Comparison of ENCODE assay signal across 8 mouse cellular contexts in the genomic region with DNA sequence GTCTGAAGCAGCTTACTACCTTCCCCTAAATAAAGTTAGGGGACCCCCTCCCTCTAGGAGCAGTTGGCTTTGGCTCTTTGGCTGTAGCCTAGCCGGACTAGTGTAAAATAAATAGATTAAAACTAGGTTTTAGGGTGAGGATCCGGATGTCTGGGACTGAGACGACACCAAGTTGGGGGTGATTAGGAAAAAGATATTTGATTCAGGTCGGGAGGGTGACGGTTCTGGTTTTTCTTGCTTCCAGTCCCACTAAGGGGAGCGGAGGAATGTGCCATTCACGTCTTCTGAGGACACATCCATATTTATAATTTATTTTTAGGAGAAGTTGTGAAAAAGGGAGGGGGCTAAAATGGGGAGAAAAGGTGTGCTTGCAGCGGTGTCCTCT.
DNase-seq lines count a peak whose midpoint lies in the region; ATAC-seq and TF ChIP-seq lines count a peak whose summit lies in the region.

No protein-coding gene starts in this region.

- H3K4me2 ChIP-seq in kidney, postnatal 0 days (ENCODE audit: low read length), result peak overlapping the region; percentile 100
- H3K4me2 ChIP-seq in embryonic facial prominence, embryonic 14.5 days (ENCODE audit: low read depth, low read length), result peak overlapping the region; percentile 97
- H3K4me2 ChIP-seq in intestine, embryonic 14.5 days (ENCODE audit: low read length), result peak overlapping the region; percentile 81
- peak overlapping the region; percentile 99 for H3K4me2 ChIP-seq in midbrain, postnatal 0 days (ENCODE audit: low read depth, low read length, poor library complexity, severe bottlenecking)

- H3K36me3 ChIP-seq in kidney, postnatal 0 days (ENCODE audit: insufficient read depth, low read length), result no peaks in the 10 kb centered on the region
- H3K36me3 ChIP-seq in embryonic facial prominence, embryonic 14.5 days (ENCODE audit: control insufficient read depth, insufficient read depth, low read length), result no peaks in the 10 kb centered on the region
- no peaks in the 10 kb centered on the region for H3K36me3 ChIP-seq in intestine, embryonic 14.5 days (ENCODE audit: control insufficient read depth, insufficient read depth, low read length)
- no peaks in the 10 kb centered on the region for H3K36me3 ChIP-seq in midbrain, postnatal 0 days (ENCODE audit: insufficient read depth, low read length)

- H3K4me3 ChIP-seq in kidney, postnatal 0 days (replicated peaks; ENCODE audit: low read depth, low read length), result peak overlapping the region; percentile 86
- H3K4me3 ChIP-seq in embryonic facial prominence, embryonic 14.5 days (ENCODE audit: low read depth, low read length), result peak overlapping the region; percentile 77
- H3K4me3 ChIP-seq in intestine, embryonic 14.5 days (ENCODE audit: low read depth, low read length), result peak overlapping the region; percentile 74
- peak overlapping the region; percentile 80 for H3K4me3 ChIP-seq in midbrain, postnatal 0 days (ENCODE audit: low read depth, low read length)

- H3K27ac ChIP-seq in kidney, postnatal 0 days, result no peak overlapping the region
- no peak overlapping the region; the same call in 1 of the 2 replicates for H3K27ac ChIP-seq in embryonic facial prominence, embryonic 14.5 days (replicated peaks; ENCODE audit: low read depth, low read length)
- no peak overlapping the region for H3K27ac ChIP-seq in intestine, embryonic 14.5 days (ENCODE audit: low read depth)
- no peak overlapping the region for H3K27ac ChIP-seq in midbrain, postnatal 0 days (ENCODE audit: low read depth, low read length)

- no peak for ATAC-seq in kidney, postnatal 0 days (replicated peaks; ENCODE audit: low FRiP score, low read depth)
- ATAC-seq in embryonic facial prominence, embryonic 14.5 days (ENCODE audit: low read depth), result no peak
- ATAC-seq in intestine, embryonic 14.5 days (replicated peaks; ENCODE audit: low FRiP score, low TSS enrichment, low read depth), result no peak
- no peak for ATAC-seq in midbrain, postnatal 0 days (ENCODE audit: low FRiP score)

- no peaks in the 10 kb centered on the region for H3K27me3 ChIP-seq in kidney, postnatal 0 days (ENCODE audit: insufficient read depth, low read length)
- peaks cover 15% of the 10 kb centered on the region for H3K27me3 ChIP-seq in embryonic facial prominence, embryonic 14.5 days (replicated peaks; ENCODE audit: control insufficient read depth, insufficient read depth, low read length)
- H3K27me3 ChIP-seq in intestine, embryonic 14.5 days (replicated peaks; ENCODE audit: control insufficient read depth, insufficient read depth, low read length), result peaks cover 17% of the 10 kb centered on the region
- no peaks in the 10 kb centered on the region for H3K27me3 ChIP-seq in midbrain, postnatal 0 days (ENCODE audit: insufficient read depth, low read length)

- no peak for DNase-seq in kidney, postnatal 0 days (ENCODE audit: low spot score)
- DNase-seq in kidney, adult 11 months, result no peak
- peak; percentile 21 for DNase-seq in embryonic facial prominence, embryonic 14.5 days (ENCODE audit: low spot score)
- DNase-seq in intestine, embryonic 14.5 days (ENCODE audit: low spot score), result no peak
- DNase-seq in midbrain, postnatal 0 days (ENCODE audit: low spot score), result no peak
- DNase-seq in spleen, adult 18-20 months, result no peak
- no peak for DNase-seq in layer of hippocampus, postnatal 10 days (ENCODE audit: low spot score in 2 of 2)
- no peak for DNase-seq in testis, postnatal 10 days (ENCODE audit: low spot score)

- H3K9ac ChIP-seq in kidney, postnatal 0 days (ENCODE audit: low read depth, low read length), result no peak overlapping the region
- H3K9ac ChIP-seq in embryonic facial prominence, embryonic 14.5 days (ENCODE audit: low read depth, low read length), result peak overlapping the region; percentile 83
- H3K9ac ChIP-seq in intestine, embryonic 14.5 days (ENCODE audit: low read length), result peak overlapping the region; percentile 64
- H3K9ac ChIP-seq in midbrain, postnatal 0 days (replicated peaks; ENCODE audit: low read length, poor library complexity, severe bottlenecking), result peak overlapping the region; percentile 84

- peaks cover 4% of the 10 kb centered on the region; the same call in 1 of the 2 replicates for H3K4me1 ChIP-seq in kidney, postnatal 0 days (replicated peaks; ENCODE audit: insufficient read depth, low read length)
- H3K4me1 ChIP-seq in embryonic facial prominence, embryonic 14.5 days (ENCODE audit: control insufficient read depth, insufficient read depth, low read length), result peaks cover 19% of the 10 kb centered on the region
- H3K4me1 ChIP-seq in intestine, embryonic 14.5 days (replicated peaks; ENCODE audit: control insufficient read depth, insufficient read depth, low read length), result peaks cover 4% of the 10 kb centered on the region; the same call in 1 of the 2 replicates
- peaks cover 13% of the 10 kb centered on the region; the same call in 1 of the 2 replicates for H3K4me1 ChIP-seq in midbrain, postnatal 0 days (ENCODE audit: insufficient read depth, low read length)

- TF ChIP-seq CTCF in kidney, postnatal 0 days (IDR thresholded peaks at IDR 0.05; ENCODE audit: low read depth), result no peak
- no peak for TF ChIP-seq CTCF in midbrain, postnatal 0 days (IDR thresholded peaks at IDR 0.05)

- H3K9me3 ChIP-seq in kidney, postnatal 0 days (replicated peaks; ENCODE audit: low read length), result no peaks in the 10 kb centered on the region
- H3K9me3 ChIP-seq in embryonic facial prominence, embryonic 14.5 days (ENCODE audit: control insufficient read depth, low read length), result no peaks in the 10 kb centered on the region
- no peaks in the 10 kb centered on the region for H3K9me3 ChIP-seq in intestine, embryonic 14.5 days (ENCODE audit: control insufficient read depth, low read length)
- no peaks in the 10 kb centered on the region for H3K9me3 ChIP-seq in midbrain, postnatal 0 days (ENCODE audit: low read length)

- WGBS in kidney, postnatal 0 days, result 17% methylated on average over 8 of the region's 8 CpGs
- WGBS in embryonic facial prominence, embryonic 14.5 days, result 10% methylated on average over 8 of the region's 8 CpGs
- 15% methylated on average over 8 of the region's 8 CpGs for WGBS in intestine, embryonic 14.5 days
- 14% methylated on average over 8 of the region's 8 CpGs for WGBS in midbrain, postnatal 0 days
